29 mouse cellular contexts compared by ENCODE assay signal in the genomic region with DNA sequence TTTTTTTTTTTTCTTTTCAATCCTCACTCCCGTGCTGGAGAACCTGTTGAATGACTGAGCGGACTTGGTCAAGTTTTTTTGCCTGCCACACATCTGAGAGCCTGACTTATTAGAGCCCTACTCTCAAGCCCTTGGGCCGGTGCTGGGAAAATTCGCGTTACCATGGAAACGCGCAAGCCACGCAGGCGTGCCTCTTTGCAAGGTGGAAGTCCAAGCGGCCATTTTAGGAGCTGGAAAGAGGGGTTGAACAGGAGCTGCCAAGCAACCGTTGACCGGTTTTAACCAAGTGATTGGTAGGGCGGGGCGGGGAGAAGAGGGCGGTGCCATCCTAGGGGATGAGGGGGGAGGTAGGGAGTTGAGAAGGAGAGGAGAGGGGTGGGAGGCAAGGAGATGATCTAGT. TPM values are rescaled to one million over a fixed set of nuclear protein-coding genes. Genes with fewer than 3 reads are reported as not detected.
DNase-seq lines count a peak whose midpoint lies in the region; ATAC-seq and TF ChIP-seq lines count a peak whose summit lies in the region.
"Had no signal": no experiment of that assay in that cellular context is flagged by ENCODE, and none has a peak within 500 bp of the region (broad histone marks: within the 10 kb centered on the region; RNA-seq: fewer than 3 reads in every experiment).

No protein-coding gene starts in this region.

- no peak for TF ChIP-seq CTCF in hindbrain, postnatal 0 days (IDR thresholded peaks at IDR 0.05; ENCODE audit: low read depth)
- no peak for TF ChIP-seq CTCF in midbrain, postnatal 0 days (IDR thresholded peaks at IDR 0.05)

- H3K9me3 ChIP-seq in hindbrain, postnatal 0 days (ENCODE audit: low read length) = peaks cover under 1% of the 10 kb centered on the region; the same call in 1 of the 2 replicates
- peaks cover 8% of the 10 kb centered on the region for H3K9me3 ChIP-seq in hindbrain, embryonic 14.5 days (ENCODE audit: control insufficient read depth, low read length)
- no peaks in the 10 kb centered on the region for H3K9me3 ChIP-seq in midbrain, postnatal 0 days (ENCODE audit: low read length)
- H3K9me3 ChIP-seq in midbrain, embryonic 10.5 days (replicated peaks) = peaks cover 17% of the 10 kb centered on the region
- H3K9me3 ChIP-seq: stomach, embryonic 15.5 days had no signal

- H3K9ac ChIP-seq in hindbrain, postnatal 0 days (replicated peaks; ENCODE audit: low read length) = no peak overlapping the region
- no peak overlapping the region for H3K9ac ChIP-seq in hindbrain, embryonic 14.5 days
- no peak overlapping the region for H3K9ac ChIP-seq in midbrain, postnatal 0 days (replicated peaks; ENCODE audit: low read length, poor library complexity, severe bottlenecking)
- H3K9ac ChIP-seq: embryonic facial prominence, embryonic 15.5 days; forebrain, embryonic 13.5 days; liver, embryonic 14.5 days; lung, embryonic 14.5 days; stomach, embryonic 15.5 days had no signal

- H3K4me3 ChIP-seq in hindbrain, postnatal 0 days (ENCODE audit: low read length) = no peak overlapping the region
- no peak overlapping the region for H3K4me3 ChIP-seq in hindbrain, embryonic 14.5 days (replicated peaks; ENCODE audit: low read length)
- no peak overlapping the region for H3K4me3 ChIP-seq in midbrain, postnatal 0 days (ENCODE audit: low read depth, low read length)
- no peak overlapping the region for H3K4me3 ChIP-seq in midbrain, embryonic 10.5 days
- H3K4me3 ChIP-seq: embryonic facial prominence, embryonic 15.5 days; forebrain, embryonic 13.5 days; megakaryocyte, embryonic 14.5 days; stomach, embryonic 15.5 days had no signal

- no peaks in the 10 kb centered on the region for H3K36me3 ChIP-seq in hindbrain, postnatal 0 days (ENCODE audit: insufficient read depth, low read length)
- H3K36me3 ChIP-seq in hindbrain, embryonic 14.5 days (replicated peaks; ENCODE audit: control insufficient read depth, insufficient read depth) = no peaks in the 10 kb centered on the region
- no peaks in the 10 kb centered on the region for H3K36me3 ChIP-seq in midbrain, postnatal 0 days (ENCODE audit: insufficient read depth, low read length)
- no peaks in the 10 kb centered on the region for H3K36me3 ChIP-seq in midbrain, embryonic 10.5 days
- H3K36me3 ChIP-seq: embryonic facial prominence, embryonic 15.5 days; G1E; stomach, embryonic 15.5 days had no signal

- no peak overlapping the region for H3K27ac ChIP-seq in hindbrain, postnatal 0 days
- no peak overlapping the region for H3K27ac ChIP-seq in hindbrain, embryonic 14.5 days
- no peak overlapping the region for H3K27ac ChIP-seq in midbrain, postnatal 0 days (ENCODE audit: low read depth, low read length)
- no peak overlapping the region for H3K27ac ChIP-seq in midbrain, embryonic 10.5 days (replicated peaks)
- H3K27ac ChIP-seq: embryonic facial prominence, embryonic 15.5 days; forebrain, embryonic 13.5 days; liver, embryonic 14.5 days; stomach, embryonic 15.5 days had no signal

- no peak overlapping the region for H3K4me2 ChIP-seq in hindbrain, postnatal 0 days (ENCODE audit: low read depth, low read length)
- H3K4me2 ChIP-seq in hindbrain, embryonic 14.5 days (replicated peaks) = no peak overlapping the region
- no peak overlapping the region for H3K4me2 ChIP-seq in midbrain, postnatal 0 days (ENCODE audit: low read depth, low read length, poor library complexity, severe bottlenecking)
- H3K4me2 ChIP-seq: embryonic facial prominence, embryonic 15.5 days; heart, embryonic 11.5 days; lung, embryonic 14.5 days; stomach, embryonic 15.5 days had no signal

- WGBS in hindbrain, postnatal 0 days = 41% methylated on average over 15 of the region's 15 CpGs
- 37% methylated on average over 15 of the region's 15 CpGs for WGBS in hindbrain, embryonic 14.5 days
- WGBS in midbrain, postnatal 0 days = 42% methylated on average over 15 of the region's 15 CpGs
- WGBS in midbrain, embryonic 10.5 days = 40% methylated on average over 15 of the region's 15 CpGs

- H3K27me3 ChIP-seq in hindbrain, postnatal 0 days (ENCODE audit: insufficient read depth, low read length) = no peaks in the 10 kb centered on the region
- H3K27me3 ChIP-seq in hindbrain, embryonic 14.5 days (ENCODE audit: control insufficient read depth, insufficient read depth, low read length) = peaks cover 10% of the 10 kb centered on the region; the same call in 1 of the 2 replicates
- no peaks in the 10 kb centered on the region for H3K27me3 ChIP-seq in midbrain, postnatal 0 days (ENCODE audit: insufficient read depth, low read length)
- peaks cover 22% of the 10 kb centered on the region for H3K27me3 ChIP-seq in midbrain, embryonic 10.5 days (ENCODE audit: low read depth, poor library complexity, severe bottlenecking)
- H3K27me3 ChIP-seq: embryonic facial prominence, embryonic 15.5 days; megakaryocyte, embryonic 14.5 days; stomach, embryonic 15.5 days had no signal

- ATAC-seq in hindbrain, postnatal 0 days = no peak
- ATAC-seq in hindbrain, embryonic 14.5 days (ENCODE audit: low FRiP score) = no peak
- no peak for ATAC-seq in midbrain, postnatal 0 days (ENCODE audit: low FRiP score)
- ATAC-seq: inflammation-experienced regulatory T-cells, adult 6 months had no signal

- DNase-seq in hindbrain, postnatal 0 days (ENCODE audit: low spot score) = peak; percentile 32
- DNase-seq in hindbrain, embryonic 14.5 days (ENCODE audit: low spot score) = no peak
- peak; percentile 21 for DNase-seq in midbrain, postnatal 0 days (ENCODE audit: low spot score)
- DNase-seq in midbrain, embryonic 10.5 days (ENCODE audit: low spot score) = no peak
- peak; percentile 92 for DNase-seq in ZHBTc4 (ENCODE audit: low read depth, low spot score)
- peak; percentile 84 for DNase-seq in testis, postnatal 14 days (ENCODE audit: low spot score)
- DNase-seq in adrenal gland, adult 8-10 months = no peak
- DNase-seq: adrenal gland, postnatal 25 days; B cell, adult 2 months; cerebellum, adult 11-12 months; gastrocnemius, postnatal 25 days; heart, adult 11 months; heart, postnatal 36 days; kidney, adult 11 months; kidney, postnatal 14 days; liver; lung, postnatal 4 days; right cerebral cortex, postnatal 25 days; thymus, postnatal 4 days had no signal

- H3K4me1 ChIP-seq in hindbrain, postnatal 0 days (ENCODE audit: insufficient read depth, low read length) = no peaks in the 10 kb centered on the region
- H3K4me1 ChIP-seq in hindbrain, embryonic 14.5 days (replicated peaks; ENCODE audit: control insufficient read depth, insufficient read depth, low read length) = 0 out of 2 replicates have a peak, but pooled peaks cover 7% of the 10 kb centered on the region
- no peaks in the 10 kb centered on the region for H3K4me1 ChIP-seq in midbrain, postnatal 0 days (ENCODE audit: insufficient read depth, low read length)
- peaks cover 30% of the 10 kb centered on the region for H3K4me1 ChIP-seq in midbrain, embryonic 10.5 days
- H3K4me1 ChIP-seq: forebrain, embryonic 13.5 days had no signal

RNA-seq across cellular contexts. Expression of a gene that starts 1.0 kb away (rescaled TPM):
- 1.8 and 2.4 TPM in 2 replicates for total RNA-seq in hindbrain, postnatal 0 days (2014; rRNA removed)
- 0.95 and 1.9 TPM in 2 replicates for polyA plus RNA-seq in hindbrain, postnatal 0 days (2015; fragmentation: Nextera tagmentation; extraction: Ambion mirVana)
- 2.6 and 3.3 TPM in 2 replicates for polyA plus RNA-seq in hindbrain, embryonic 14.5 days (2014; fragmentation: Nextera tagmentation; extraction: Ambion mirVana)
- total RNA-seq in midbrain, postnatal 0 days (2014; rRNA removed) = 3.2 and 4.3 TPM in 2 replicates
- 2.9 and 3.7 TPM in 2 replicates for polyA plus RNA-seq in midbrain, postnatal 0 days (2015; fragmentation: Nextera tagmentation; extraction: Ambion mirVana)
- polyA plus RNA-seq in midbrain, embryonic 10.5 days (2016; fragmentation: Nextera tagmentation; extraction: Ambion mirVana) = 0.43 and 0.52 TPM in 2 replicates
- total RNA-seq in adrenal gland, adult 8-10 months (2022) = 1 to 10 TPM in 1 of 4 experiments, under 1 TPM in 3; 0.73 to 1.6 (median 0.82) TPM

RNA-seq across cellular contexts. Expression of a gene that starts 17.5 kb away (rescaled TPM):
- 5.2 and 6.1 TPM in 2 replicates for total RNA-seq in hindbrain, postnatal 0 days (2014; rRNA removed)
- 0.92 and 1.5 TPM in 2 replicates for polyA plus RNA-seq in hindbrain, postnatal 0 days (2015; fragmentation: Nextera tagmentation; extraction: Ambion mirVana)
- polyA plus RNA-seq in hindbrain, embryonic 14.5 days (2014; fragmentation: Nextera tagmentation; extraction: Ambion mirVana) = 0.66 and 0.78 TPM in 2 replicates
- total RNA-seq in midbrain, postnatal 0 days (2014; rRNA removed) = 1.7 and 1.8 TPM in 2 replicates
- polyA plus RNA-seq in midbrain, postnatal 0 days (2015; fragmentation: Nextera tagmentation; extraction: Ambion mirVana) = 2.2 and 2.4 TPM in 2 replicates
- 0.65 and 0.85 TPM in 2 replicates for polyA plus RNA-seq in midbrain, embryonic 10.5 days (2016; fragmentation: Nextera tagmentation; extraction: Ambion mirVana)
- 1 to 10 TPM; 1.2 to 2.6 (median 1.8) TPM for total RNA-seq in adrenal gland, adult 8-10 months (2022)
- total RNA-seq: G1E had no signal
- polyA plus RNA-seq: G1E had no signal

RNA-seq across cellular contexts. Expression of a gene that starts 23.3 kb away (rescaled TPM):
- total RNA-seq in hindbrain, postnatal 0 days (2014; rRNA removed) = 125 and 131 TPM in 2 replicates
- 122 and 130 TPM in 2 replicates for polyA plus RNA-seq in hindbrain, postnatal 0 days (2015; fragmentation: Nextera tagmentation; extraction: Ambion mirVana)
- polyA plus RNA-seq in hindbrain, embryonic 14.5 days (2014; fragmentation: Nextera tagmentation; extraction: Ambion mirVana) = 96.6 and 101 TPM in 2 replicates
- 121 and 127 TPM in 2 replicates for total RNA-seq in midbrain, postnatal 0 days (2014; rRNA removed)
- 122 and 140 TPM in 2 replicates for polyA plus RNA-seq in midbrain, postnatal 0 days (2015; fragmentation: Nextera tagmentation; extraction: Ambion mirVana)
- polyA plus RNA-seq in midbrain, embryonic 10.5 days (2016; fragmentation: Nextera tagmentation; extraction: Ambion mirVana) = 106 and 111 TPM in 2 replicates
- total RNA-seq in adrenal gland, adult 8-10 months (2022) = 10 to 100 TPM; 42.7 to 50.6 (median 44.6) TPM

RNA-seq across cellular contexts. Expression of a gene that starts 33.4 kb away (rescaled TPM):
- not detected in 2 replicates for total RNA-seq in hindbrain, postnatal 0 days (2014; rRNA removed)
- 0.91 and 1.4 TPM in 2 replicates for polyA plus RNA-seq in hindbrain, postnatal 0 days (2015; fragmentation: Nextera tagmentation; extraction: Ambion mirVana)
- polyA plus RNA-seq in hindbrain, embryonic 14.5 days (2014; fragmentation: Nextera tagmentation; extraction: Ambion mirVana) = 0.61 and 0.67 TPM in 2 replicates
- 0.52 TPM in 1 of 2 replicates, not detected in the other for total RNA-seq in midbrain, postnatal 0 days (2014; rRNA removed)
- polyA plus RNA-seq in midbrain, postnatal 0 days (2015; fragmentation: Nextera tagmentation; extraction: Ambion mirVana) = 1.2 and 2.0 TPM in 2 replicates
- 4.2 and 4.7 TPM in 2 replicates for polyA plus RNA-seq in midbrain, embryonic 10.5 days (2016; fragmentation: Nextera tagmentation; extraction: Ambion mirVana)
- total RNA-seq in adrenal gland, adult 8-10 months (2022) = 1 to 10 TPM; 3.0 to 6.9 (median 3.7) TPM
- total RNA-seq: left cerebral cortex, postnatal 14 days had no signal
- polyA plus RNA-seq: G1E had no signal

RNA-seq across cellular contexts. Expression of a gene that starts 34.3 kb away (rescaled TPM):
- total RNA-seq in hindbrain, postnatal 0 days (2014; rRNA removed) = 320 and 323 TPM in 2 replicates
- polyA plus RNA-seq in hindbrain, postnatal 0 days (2015; fragmentation: Nextera tagmentation; extraction: Ambion mirVana) = 285 and 286 TPM in 2 replicates
- 295 and 302 TPM in 2 replicates for polyA plus RNA-seq in hindbrain, embryonic 14.5 days (2014; fragmentation: Nextera tagmentation; extraction: Ambion mirVana)
- 289 and 329 TPM in 2 replicates for total RNA-seq in midbrain, postnatal 0 days (2014; rRNA removed)
- 286 and 292 TPM in 2 replicates for polyA plus RNA-seq in midbrain, postnatal 0 days (2015; fragmentation: Nextera tagmentation; extraction: Ambion mirVana)
- 295 and 312 TPM in 2 replicates for polyA plus RNA-seq in midbrain, embryonic 10.5 days (2016; fragmentation: Nextera tagmentation; extraction: Ambion mirVana)
- 100 to 1,000 TPM; 167 to 191 (median 174) TPM for total RNA-seq in adrenal gland, adult 8-10 months (2022)

Comparison
In these comparisons a context has a peak if more than half of its experiments do, and no peak if none do; other contexts are left out.
1. DNase-seq: peak in hindbrain, postnatal 0 days (single experiment), midbrain, postnatal 0 days (single experiment), ZHBTc4 (single experiment) and testis, postnatal 14 days (single experiment); none in hindbrain, embryonic 14.5 days (single experiment), midbrain, embryonic 10.5 days (single experiment) and adrenal gland, adult 8-10 months (single experiment).